Mouse (Mus musculus): ENCODE data around the gene G6pc2. TPM values are rescaled to one million over a fixed set of nuclear protein-coding genes. Genes with fewer than 3 reads are reported as not detected.

Gene G6pc2
- not detected for total RNA-seq (2021)

GRCm38 (mm10) chr2:69210773-69211172, at the start of gene G6pc2:
Gene G6pc2 (plus strand): TSS chr2:69211073.
- no peak for DNase-seq

- DNase-seq: no peak
Measured at GRCm38 (mm10) chr2:69170395-69171077, 40.3 kb upstream of the G6pc2 start.

GRCm38 (mm10) chr2:69175296-69175695, 35.6 kb upstream of the G6pc2 start:
- no peak for DNase-seq

- DNase-seq: no peak
Measured at GRCm38 (mm10) chr2:69179721-69180120, 31.2 kb upstream of the G6pc2 start.

GRCm38 (mm10) chr2:69187990-69188389, 22.9 kb upstream of the G6pc2 start:
- DNase-seq: no peak

GRCm38 (mm10) chr2:69188732-69189131, 22.1 kb upstream of the G6pc2 start:
- DNase-seq: no peak

GRCm38 (mm10) chr2:69189222-69189621, 21.7 kb upstream of the G6pc2 start:
- DNase-seq: no peak

- DNase-seq: no peak
Measured at GRCm38 (mm10) chr2:69191059-69191458, 19.8 kb upstream of the G6pc2 start.

GRCm38 (mm10) chr2:69193555-69193954, 17.3 kb upstream of the G6pc2 start:
- DNase-seq: no peak

- no peak for DNase-seq
Measured at GRCm38 (mm10) chr2:69205185-69205584, 5.7 kb upstream of the G6pc2 start.

- peak; percentile 93 for DNase-seq
Measured at GRCm38 (mm10) chr2:69205791-69206351, 5.0 kb upstream of the G6pc2 start, which contains the start of gene Spc25. Gene Spc25 (minus strand): TSS chr2:69206194.

GRCm38 (mm10) chr2:69206523-69206922, 4.3 kb upstream of the G6pc2 start:
- no peak for DNase-seq

- no peak for DNase-seq
Measured at GRCm38 (mm10) chr2:69209684-69210083, 1.2 kb upstream of the G6pc2 start.

- DNase-seq: no peak
Measured at GRCm38 (mm10) chr2:69212652-69213051, 1.8 kb downstream of the G6pc2 start.

GRCm38 (mm10) chr2:69215242-69215641, 4.4 kb downstream of the G6pc2 start:
- DNase-seq: no peak

GRCm38 (mm10) chr2:69221868-69222416, 11.1 kb downstream of the G6pc2 start:
- DNase-seq: no peak

GRCm38 (mm10) chr2:69222815-69223214, 11.9 kb downstream of the G6pc2 start:
- no peak for DNase-seq

GRCm38 (mm10) chr2:69224724-69225123, 13.9 kb downstream of the G6pc2 start:
- no peak for DNase-seq

- DNase-seq: no peak
Measured at GRCm38 (mm10) chr2:69226876-69227275, 16.0 kb downstream of the G6pc2 start.

GRCm38 (mm10) chr2:69228635-69229034, 17.8 kb downstream of the G6pc2 start:
- no peak for DNase-seq

- DNase-seq: no peak
Measured at GRCm38 (mm10) chr2:69230137-69230536, 19.3 kb downstream of the G6pc2 start.

GRCm38 (mm10) chr2:69232101-69232500, 21.2 kb downstream of the G6pc2 start:
- no peak for DNase-seq

GRCm38 (mm10) chr2:69234976-69235678, 24.3 kb downstream of the G6pc2 start:
- no peak for DNase-seq
